Mouse (Mus musculus): Measurements from ENCODE around the gene Cfap52.

DNA sequence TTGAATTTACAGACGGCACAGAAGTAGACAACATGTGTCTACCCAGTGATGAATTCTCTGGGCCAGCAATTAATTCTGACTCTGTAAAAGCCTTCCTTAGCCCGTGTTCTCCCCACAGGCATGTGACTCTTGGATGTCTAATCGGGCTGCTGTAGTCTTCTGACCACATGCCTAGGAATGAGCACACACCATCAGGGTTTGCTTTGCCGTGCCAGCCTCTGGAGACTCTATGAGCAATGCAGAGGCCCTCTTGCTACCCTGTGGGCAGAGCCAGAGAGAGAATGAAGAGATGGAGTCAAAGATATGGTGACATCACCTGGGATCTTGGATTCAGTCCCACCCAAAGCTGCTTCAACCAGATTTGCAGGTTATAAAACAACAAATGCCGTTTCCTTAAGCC, 54.4 kb downstream of the Cfap52 start:
- TF ChIP-seq CTCF (IDR thresholded peaks at IDR 0.05; ENCODE audit: borderline replicate concordance, insufficient read depth, low read depth, low read length) (no peak), POLR2A (IDR thresholded peaks at IDR 0.05; ENCODE audit: borderline replicate concordance, insufficient read depth, low read length) (no peak)

Data from cerebellum, adult 2 months (tissue).